In the genomic region with DNA sequence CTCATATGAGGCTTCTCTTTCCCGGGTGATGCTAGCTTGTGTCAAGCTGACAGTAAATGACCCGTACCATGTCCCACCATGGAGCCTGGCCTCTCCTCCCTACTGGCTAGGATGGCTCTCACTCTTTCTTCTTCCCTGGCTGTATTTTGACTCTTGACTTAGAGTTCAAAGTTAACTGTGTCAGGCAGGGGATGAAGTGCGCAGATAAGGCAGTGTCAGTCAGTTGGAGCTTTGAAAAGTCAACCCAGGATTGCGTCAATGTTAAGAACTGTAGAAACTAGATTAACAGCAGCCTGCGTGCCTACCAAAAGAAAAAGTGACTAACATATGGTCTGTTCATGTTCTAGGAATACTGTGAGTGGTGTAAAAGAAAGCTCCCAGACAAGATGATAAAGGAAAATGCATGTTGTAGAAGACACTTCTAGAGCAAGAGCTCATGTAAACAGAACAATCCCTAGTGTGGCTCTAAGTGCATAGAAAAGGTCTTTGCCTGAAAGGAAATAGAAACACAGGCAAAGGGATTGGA, we compare ENCODE assay signal across 23 mouse cellular contexts.
"Had no signal": no experiment of that assay in that cellular context is flagged by ENCODE, and none has a peak within 500 bp of the region (broad histone marks: within the 10 kb centered on the region; RNA-seq: fewer than 3 reads in every experiment).

No protein-coding gene starts in this region.

- H3K9ac ChIP-seq: kidney, embryonic 15.5 days; limb, embryonic 12.5 days; limb, embryonic 15.5 days; liver, embryonic 15.5 days; lung, embryonic 14.5 days; midbrain, embryonic 15.5 days; neural tube, embryonic 12.5 days; neural tube, embryonic 15.5 days; stomach, embryonic 15.5 days had no signal

- H3K4me3 ChIP-seq: kidney, embryonic 15.5 days; layer of hippocampus, adult 2 months; limb, embryonic 12.5 days; limb, embryonic 15.5 days; liver, embryonic 15.5 days; midbrain, embryonic 10.5 days; midbrain, embryonic 15.5 days; neural tube, embryonic 12.5 days; neural tube, embryonic 15.5 days; stomach, embryonic 15.5 days had no signal

- H3K4me2 ChIP-seq: kidney, embryonic 15.5 days; limb, embryonic 12.5 days; limb, embryonic 15.5 days; liver, embryonic 15.5 days; lung, embryonic 14.5 days; midbrain, embryonic 15.5 days; neural tube, embryonic 12.5 days; neural tube, embryonic 15.5 days; stomach, embryonic 15.5 days had no signal

- H3K9me3 ChIP-seq: kidney, embryonic 15.5 days; limb, embryonic 12.5 days; limb, embryonic 15.5 days; liver, embryonic 15.5 days; midbrain, embryonic 10.5 days; midbrain, embryonic 15.5 days; neural tube, embryonic 12.5 days; neural tube, embryonic 15.5 days; stomach, embryonic 15.5 days had no signal

- H3K4me1 ChIP-seq: midbrain, embryonic 10.5 days; midbrain, embryonic 15.5 days; neural tube, embryonic 12.5 days; neural tube, embryonic 15.5 days had no signal

- H3K36me3 ChIP-seq: kidney, embryonic 15.5 days; limb, embryonic 12.5 days; limb, embryonic 15.5 days; liver, embryonic 15.5 days; midbrain, embryonic 10.5 days; midbrain, embryonic 15.5 days; neural tube, embryonic 12.5 days; neural tube, embryonic 15.5 days; stomach, embryonic 15.5 days had no signal

- DNase-seq: kidney, adult 18-20 months; kidney, postnatal 10 days; layer of hippocampus, adult 9-11 months; left cerebral cortex, postnatal 4 days; lung, embryonic 14.5 days; right cerebral cortex, adult 18-20 months; right cerebral cortex, postnatal 14 days; right cerebral cortex, postnatal 4 days; thymus, postnatal 25 days had no signal

- H3K27ac ChIP-seq: kidney, embryonic 15.5 days; layer of hippocampus, adult 2 months; limb, embryonic 12.5 days; limb, embryonic 15.5 days; liver, embryonic 15.5 days; macrophage; midbrain, embryonic 10.5 days; midbrain, embryonic 15.5 days; neural tube, embryonic 12.5 days; neural tube, embryonic 15.5 days; stomach, embryonic 15.5 days had no signal

- ATAC-seq: inflammation-experienced regulatory T-cells, adult 6 months; intestine, embryonic 16.5 days; lung, postnatal 0 days; midbrain, embryonic 15.5 days had no signal

- H3K27me3 ChIP-seq: kidney, embryonic 15.5 days; limb, embryonic 12.5 days; limb, embryonic 15.5 days; liver, embryonic 15.5 days; midbrain, embryonic 15.5 days; neural tube, embryonic 12.5 days; neural tube, embryonic 15.5 days; stomach, embryonic 15.5 days had no signal
